Mouse (Mus musculus) lung, postnatal 0 days (tissue): ENCODE measurements around the gene Npr1.

ENCODE experiments used
- CTCF ChIP-seq: IDR thresholded peaks from 2 replicates; pipeline ENCODE4 v1.5.1; 2016; ENCODE audit warnings: antibody characterized with exemption, mild to moderate bottlenecking
- EP300 ChIP-seq: IDR thresholded peaks from 2 replicates; pipeline ENCODE4 v1.6.1; 2016; ENCODE audit warnings: antibody characterized with exemption, mild to moderate bottlenecking, control low read depth

GRCm38 (mm10) chr3:90423549-90423948 lies 42.1 kb downstream of the Npr1 start:
- TF ChIP-seq CTCF (no peak), EP300 (no peak)
